Mouse (Mus musculus): ENCODE measurements around the gene Lmna. TPM values are rescaled to one million over a fixed set of nuclear protein-coding genes. Genes with fewer than 3 reads are reported as not detected.

Lmna gene
- polyA plus RNA-seq, 1 experiment = 51.4 TPM

- Histone ChIP-seq H3K27me3 (ENCODE audit: control insufficient read depth, insufficient read depth, low read length) (no peaks in the 10 kb centered on the region), H3K4me1 (ENCODE audit: control insufficient read depth, insufficient read depth, low read length) (peaks cover 3% of the 10 kb centered on the region; the same call in 1 of the 2 replicates), H3K27ac (ENCODE audit: insufficient read depth, low read length) (no peak overlapping the region), H3K4me3 (replicated peaks; ENCODE audit: insufficient read depth, low read depth, low read length) (no peak overlapping the region)
- TF ChIP-seq CTCF (IDR thresholded peaks at IDR 0.05; ENCODE audit: borderline replicate concordance, insufficient read depth, low read depth, low read length) = peak; percentile 86
- no peak for TF ChIP-seq POLR2A (IDR thresholded peaks at IDR 0.05; ENCODE audit: borderline replicate concordance, insufficient read depth, low read length)
- peak; percentile 74 to 84 for DNase-seq
- 2% methylated on average over 8 of the region's 8 CpGs for WGBS
These were observed 32.0 kb downstream of the Lmna start for GRCm38 (mm10) chr3:88477735-88478134.

- Histone ChIP-seq H3K27ac (ENCODE audit: insufficient read depth, low read length) (no peak overlapping the region), H3K4me1 (ENCODE audit: control insufficient read depth, insufficient read depth, low read length) (no peaks in the 10 kb centered on the region; the same call in 1 of the 2 replicates), H3K4me3 (replicated peaks; ENCODE audit: insufficient read depth, low read depth, low read length) (no peak overlapping the region), H3K27me3 (ENCODE audit: control insufficient read depth, insufficient read depth, low read length) (no peaks in the 10 kb centered on the region)
- 65% methylated on average over 6 of the region's 6 CpGs for WGBS
- TF ChIP-seq POLR2A (IDR thresholded peaks at IDR 0.05; ENCODE audit: borderline replicate concordance, insufficient read depth, low read length) (no peak), CTCF (IDR thresholded peaks at IDR 0.05; ENCODE audit: borderline replicate concordance, insufficient read depth, low read depth, low read length) (no peak)
- DNase-seq = no peak
These were observed 33.4 kb downstream of the Lmna start for GRCm38 (mm10) chr3:88476403-88476802.

GRCm38 (mm10) chr3:88473571-88473970 lies 36.2 kb downstream of the Lmna start:
- TF ChIP-seq POLR2A (IDR thresholded peaks at IDR 0.05; ENCODE audit: borderline replicate concordance, insufficient read depth, low read length) = no peak
- no peak for TF ChIP-seq CTCF (IDR thresholded peaks at IDR 0.05; ENCODE audit: borderline replicate concordance, insufficient read depth, low read depth, low read length)
- no peak for DNase-seq
- no peaks in the 10 kb centered on the region for H3K27me3 ChIP-seq (ENCODE audit: control insufficient read depth, insufficient read depth, low read length)
- H3K4me1 ChIP-seq (ENCODE audit: control insufficient read depth, insufficient read depth, low read length) = no peaks in the 10 kb centered on the region; the same call in 1 of the 2 replicates
- no peak overlapping the region for H3K27ac ChIP-seq (ENCODE audit: insufficient read depth, low read length)
- 26% methylated on average over 1 of the region's 1 CpGs for WGBS
- H3K4me3 ChIP-seq (replicated peaks; ENCODE audit: insufficient read depth, low read depth, low read length) = no peak overlapping the region

GRCm38 (mm10) chr3:88473020-88473419 lies 36.7 kb downstream of the Lmna start:
- Histone ChIP-seq H3K27me3 (ENCODE audit: control insufficient read depth, insufficient read depth, low read length) (no peaks in the 10 kb centered on the region), H3K4me3 (replicated peaks; ENCODE audit: insufficient read depth, low read depth, low read length) (no peak overlapping the region), H3K27ac (ENCODE audit: insufficient read depth, low read length) (no peak overlapping the region), H3K4me1 (ENCODE audit: control insufficient read depth, insufficient read depth, low read length) (no peaks in the 10 kb centered on the region; the same call in 1 of the 2 replicates)
- no peak for TF ChIP-seq CTCF (IDR thresholded peaks at IDR 0.05; ENCODE audit: borderline replicate concordance, insufficient read depth, low read depth, low read length)
- no peak for TF ChIP-seq POLR2A (IDR thresholded peaks at IDR 0.05; ENCODE audit: borderline replicate concordance, insufficient read depth, low read length)
- DNase-seq = no peak
- 22% methylated on average over 5 of the region's 5 CpGs for WGBS

- Histone ChIP-seq H3K27me3 (ENCODE audit: control insufficient read depth, insufficient read depth, low read length) (no peaks in the 10 kb centered on the region), H3K27ac (ENCODE audit: insufficient read depth, low read length) (no peak overlapping the region), H3K4me3 (replicated peaks; ENCODE audit: insufficient read depth, low read depth, low read length) (no peak overlapping the region), H3K4me1 (ENCODE audit: control insufficient read depth, insufficient read depth, low read length) (no peaks in the 10 kb centered on the region)
- 84% methylated on average over 10 of the region's 10 CpGs for WGBS
- no peak for DNase-seq
- TF ChIP-seq CTCF (IDR thresholded peaks at IDR 0.05; ENCODE audit: borderline replicate concordance, insufficient read depth, low read depth, low read length) (no peak), POLR2A (IDR thresholded peaks at IDR 0.05; ENCODE audit: borderline replicate concordance, insufficient read depth, low read length) (no peak)
These were observed 38.7 kb downstream of the Lmna start for GRCm38 (mm10) chr3:88470943-88471479.

- TF ChIP-seq CTCF (IDR thresholded peaks at IDR 0.05; ENCODE audit: borderline replicate concordance, insufficient read depth, low read depth, low read length) (no peak), POLR2A (IDR thresholded peaks at IDR 0.05; ENCODE audit: borderline replicate concordance, insufficient read depth, low read length) (no peak)
- no peak overlapping the region for H3K27ac ChIP-seq (ENCODE audit: insufficient read depth, low read length)
- no peaks in the 10 kb centered on the region for H3K4me1 ChIP-seq (ENCODE audit: control insufficient read depth, insufficient read depth, low read length)
- WGBS = 90% methylated on average over 2 of the region's 2 CpGs
- H3K27me3 ChIP-seq (ENCODE audit: control insufficient read depth, insufficient read depth, low read length) = no peaks in the 10 kb centered on the region
- no peak overlapping the region for H3K4me3 ChIP-seq (replicated peaks; ENCODE audit: insufficient read depth, low read depth, low read length)
- DNase-seq = no peak
These were observed 40.3 kb downstream of the Lmna start for GRCm38 (mm10) chr3:88469466-88469865.

GRCm38 (mm10) chr3:88467116-88467824 lies 42.5 kb downstream of the Lmna start:
- no peak overlapping the region for H3K27ac ChIP-seq (ENCODE audit: insufficient read depth, low read length)
- no peaks in the 10 kb centered on the region for H3K4me1 ChIP-seq (ENCODE audit: control insufficient read depth, insufficient read depth, low read length)
- no peak overlapping the region for H3K4me3 ChIP-seq (replicated peaks; ENCODE audit: insufficient read depth, low read depth, low read length)
- H3K27me3 ChIP-seq (ENCODE audit: control insufficient read depth, insufficient read depth, low read length) = no peaks in the 10 kb centered on the region
- WGBS = 28% methylated on average over 16 of the region's 16 CpGs
- peak; percentile 97 for TF ChIP-seq CTCF (IDR thresholded peaks at IDR 0.05; ENCODE audit: borderline replicate concordance, insufficient read depth, low read depth, low read length)
- TF ChIP-seq POLR2A (IDR thresholded peaks at IDR 0.05; ENCODE audit: borderline replicate concordance, insufficient read depth, low read length) = no peak
- peak; percentile 80 to 91 for DNase-seq

GRCm38 (mm10) chr3:88465127-88465526 lies 44.6 kb downstream of the Lmna start:
- 90% methylated on average over 2 of the region's 2 CpGs for WGBS
- H3K27me3 ChIP-seq (ENCODE audit: control insufficient read depth, insufficient read depth, low read length) = no peaks in the 10 kb centered on the region
- H3K4me3 ChIP-seq (replicated peaks; ENCODE audit: insufficient read depth, low read depth, low read length) = no peak overlapping the region
- H3K27ac ChIP-seq (ENCODE audit: insufficient read depth, low read length) = no peak overlapping the region
- H3K4me1 ChIP-seq (ENCODE audit: control insufficient read depth, insufficient read depth, low read length) = no peaks in the 10 kb centered on the region
- TF ChIP-seq POLR2A (IDR thresholded peaks at IDR 0.05; ENCODE audit: borderline replicate concordance, insufficient read depth, low read length) = no peak
- no peak for TF ChIP-seq CTCF (IDR thresholded peaks at IDR 0.05; ENCODE audit: borderline replicate concordance, insufficient read depth, low read depth, low read length)
- DNase-seq = no peak
